Mouse (Mus musculus) thymus, adult 2 months (tissue): ENCODE measurements around the gene Nipal3.

Experiments used
- CTCF ChIP-seq: fragments of 200-500 bp; IDR thresholded peaks from 2 replicates; pipeline ENCODE4 v1.5.1; 2012; ENCODE audit warnings: mild to moderate bottlenecking, control low read depth, low read length, moderate library complexity, borderline replicate concordance; ENCODE audit not compliant: control insufficient read depth, poor library complexity, insufficient read depth; ENCODE audit errors: extremely low read depth
- POLR2A ChIP-seq: fragments of 200-500 bp; IDR thresholded peaks from 2 replicates; pipeline ENCODE4 v1.6.1; 2012; ENCODE audit warnings: mild to moderate bottlenecking, low read length, control low read depth, moderate library complexity; ENCODE audit not compliant: control insufficient read depth, poor library complexity, insufficient read depth; ENCODE audit errors: extremely low read depth

DNA sequence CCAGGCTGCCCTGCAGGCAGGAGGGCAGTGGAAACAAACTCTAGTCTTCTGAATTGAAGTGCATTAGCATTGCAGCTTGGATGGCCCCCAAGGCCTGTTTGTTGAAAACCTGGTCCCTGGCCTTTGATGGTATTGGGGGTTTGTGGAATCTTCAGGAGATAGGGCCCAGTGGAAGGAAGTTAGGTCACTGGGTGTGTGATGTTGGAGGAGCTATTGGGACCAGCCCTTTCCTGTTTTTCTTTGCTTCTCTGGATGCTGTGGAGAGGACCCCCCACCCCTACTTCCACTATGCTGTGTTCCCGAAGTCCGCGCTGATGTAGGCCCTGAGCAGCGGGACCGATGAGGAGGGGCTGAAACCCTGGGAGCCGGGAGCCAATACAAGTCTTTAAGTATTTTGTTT is 3.3 kb upstream of the Nipal3 start:
- TF ChIP-seq POLR2A, result no peak
- no peak for TF ChIP-seq CTCF
